Mouse (Mus musculus): ENCODE measurements around the gene Myo9b. TPM values are rescaled to one million over a fixed set of nuclear protein-coding genes. Genes with fewer than 3 reads are reported as not detected.

Myo9b gene
- polyA plus RNA-seq, 1 experiment from 2014 or later: 24.2 TPM

DNA sequence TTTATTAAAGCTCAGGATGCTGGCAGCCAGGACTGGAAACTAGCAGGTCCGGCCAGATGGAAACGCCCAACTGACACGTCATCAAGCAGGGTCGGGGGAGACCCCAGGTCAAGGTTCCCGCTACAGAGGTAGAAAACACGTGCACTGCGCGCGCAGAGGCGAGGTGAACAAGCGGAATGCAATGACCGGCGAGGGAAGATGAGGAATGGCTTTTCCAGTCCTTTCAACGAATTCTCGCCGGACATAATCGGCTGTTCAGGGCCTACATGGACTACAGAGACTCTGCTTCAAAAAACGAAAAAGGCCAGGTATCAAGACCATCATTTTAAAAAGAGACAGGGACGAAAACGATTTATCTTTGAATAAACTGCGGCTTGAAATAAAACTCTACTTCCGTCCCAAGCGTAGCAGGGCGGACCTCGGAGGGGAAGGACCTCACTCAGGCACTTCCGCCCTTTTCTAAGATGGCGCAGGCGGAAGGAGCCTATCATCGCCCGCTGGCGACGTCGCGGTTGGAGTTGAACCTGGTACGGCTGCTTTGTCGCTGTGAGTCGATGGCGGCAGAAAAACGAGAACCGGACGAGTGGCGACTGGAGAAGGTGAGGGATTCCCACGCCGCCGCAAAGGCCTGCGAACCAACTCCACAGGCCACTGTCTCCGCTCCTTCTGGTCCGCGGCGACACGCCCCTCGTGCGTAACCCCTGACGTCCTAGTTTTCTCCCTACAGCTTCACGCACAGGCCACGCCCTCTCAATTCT lies 94.4 kb downstream of the Myo9b start, which contains the start of gene Use1:
Gene Use1, plus strand, starts transcription at position 78 of the 758 bp plus-strand sequence.
- no peak for TF ChIP-seq CTCF (IDR thresholded peaks at IDR 0.05; ENCODE audit: low read depth)
- peak within 1 kb of the TSS; percentile 63 for H3K9ac ChIP-seq
- peak within 1 kb of the TSS; percentile 93 for H3K27ac ChIP-seq (ENCODE audit: low read depth)
- peak within 1 kb of the TSS; percentile 58 for H3K4me3 ChIP-seq (ENCODE audit: low read depth, low read length)
- H3K36me3 ChIP-seq (ENCODE audit: insufficient read depth): peaks cover 18% of the 10 kb centered on the region
- DNase-seq: peak; percentile 98
- under 1% methylated on average over 56 of the region's 56 CpGs for WGBS
- ATAC-seq (ENCODE audit: insufficient read depth): peak; percentile 76
- H3K4me1 ChIP-seq (ENCODE audit: insufficient read depth): 0 out of 2 replicates have a peak, but pooled peaks cover 4% of the 10 kb centered on the region
- no peaks in the 10 kb centered on the region for H3K9me3 ChIP-seq (ENCODE audit: low read depth, low read length)
- peak within 1 kb of the TSS; percentile 64 for H3K4me2 ChIP-seq
- no peaks in the 10 kb centered on the region for H3K27me3 ChIP-seq (ENCODE audit: insufficient read depth, low read length)

DNA sequence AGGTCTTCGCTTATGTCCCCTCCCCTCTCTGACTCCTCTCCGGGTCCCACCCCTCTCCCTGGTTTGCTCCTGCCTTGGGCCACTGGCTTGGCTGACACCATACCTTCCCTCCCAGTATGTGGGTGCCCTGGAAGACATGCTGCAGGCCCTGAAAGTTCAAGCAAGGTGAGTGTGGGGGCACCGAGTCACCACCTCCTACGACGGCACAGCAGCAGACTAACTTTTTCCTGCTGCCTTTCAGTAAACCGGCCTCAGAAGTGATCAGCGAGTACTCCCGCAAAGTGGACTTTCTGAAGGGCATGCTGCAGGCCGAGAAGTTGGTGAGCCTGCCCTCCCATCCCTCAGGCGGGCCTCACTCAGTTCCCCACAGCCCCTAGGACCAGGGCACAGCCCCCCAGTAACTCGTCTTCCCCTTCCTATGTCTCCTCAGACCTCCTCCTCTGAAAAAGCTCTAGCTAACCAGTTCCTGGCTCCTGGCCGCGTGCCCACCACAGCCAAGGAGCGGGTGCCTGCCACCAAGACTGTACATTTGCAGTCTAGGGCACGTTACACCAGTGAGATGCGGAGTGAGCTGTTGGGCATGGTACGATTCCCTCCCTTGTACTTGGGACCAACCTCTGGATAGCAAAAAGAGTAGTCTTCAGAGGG lies 95.1 kb downstream of the Myo9b start:
- peak; percentile 81; the same call in 1 of the 2 replicates for ATAC-seq (ENCODE audit: insufficient read depth)
- H3K4me3 ChIP-seq (ENCODE audit: low read depth, low read length): peak overlapping the region; percentile 58
- WGBS: 36% methylated on average over 17 of the region's 17 CpGs
- 0 out of 2 replicates have a peak, but pooled peaks cover 4% of the 10 kb centered on the region for H3K4me1 ChIP-seq (ENCODE audit: insufficient read depth)
- no peaks in the 10 kb centered on the region for H3K27me3 ChIP-seq (ENCODE audit: insufficient read depth, low read length)
- peak overlapping the region; percentile 63 for H3K9ac ChIP-seq
- TF ChIP-seq CTCF (IDR thresholded peaks at IDR 0.05; ENCODE audit: low read depth): no peak
- H3K4me2 ChIP-seq: peak overlapping the region; percentile 64
- DNase-seq: no peak
- peak overlapping the region; percentile 78 for H3K27ac ChIP-seq (ENCODE audit: low read depth)
- H3K36me3 ChIP-seq (ENCODE audit: insufficient read depth): peaks cover 22% of the 10 kb centered on the region
- H3K9me3 ChIP-seq (ENCODE audit: low read depth, low read length): no peaks in the 10 kb centered on the region

DNA sequence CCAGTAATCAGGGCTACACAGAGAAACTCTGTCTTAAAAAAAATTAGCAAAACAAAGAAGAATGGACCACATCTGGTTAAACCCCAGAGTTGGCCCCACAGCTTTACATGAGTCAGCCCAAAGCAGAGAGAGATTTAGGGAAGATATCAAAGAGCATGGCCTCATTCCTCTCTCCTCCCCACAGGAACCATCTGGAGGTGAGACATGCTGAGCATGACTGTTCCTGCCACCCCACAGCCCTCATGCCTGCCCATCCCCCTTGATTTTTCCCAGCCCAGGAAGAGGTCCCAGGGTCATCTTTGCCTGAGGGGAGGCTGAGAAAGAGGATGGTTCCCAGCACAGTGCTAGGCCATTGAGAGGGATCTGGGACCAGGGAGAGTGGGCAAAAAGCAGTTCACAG lies 95.9 kb downstream of the Myo9b start:
- H3K4me1 ChIP-seq (ENCODE audit: insufficient read depth): 0 out of 2 replicates have a peak, but pooled peaks cover 4% of the 10 kb centered on the region
- no peak overlapping the region for H3K4me3 ChIP-seq (ENCODE audit: low read depth, low read length)
- no peaks in the 10 kb centered on the region for H3K27me3 ChIP-seq (ENCODE audit: insufficient read depth, low read length)
- H3K4me2 ChIP-seq: peak overlapping the region; percentile 64; the same call in 1 of the 2 replicates
- DNase-seq: no peak
- no peak overlapping the region for H3K9ac ChIP-seq
- H3K36me3 ChIP-seq (ENCODE audit: insufficient read depth): peaks cover 27% of the 10 kb centered on the region
- H3K27ac ChIP-seq (ENCODE audit: low read depth): no peak overlapping the region
- no peak for ATAC-seq (ENCODE audit: insufficient read depth)
- no peaks in the 10 kb centered on the region for H3K9me3 ChIP-seq (ENCODE audit: low read depth, low read length)
- no peak for TF ChIP-seq CTCF (IDR thresholded peaks at IDR 0.05; ENCODE audit: low read depth)

DNA sequence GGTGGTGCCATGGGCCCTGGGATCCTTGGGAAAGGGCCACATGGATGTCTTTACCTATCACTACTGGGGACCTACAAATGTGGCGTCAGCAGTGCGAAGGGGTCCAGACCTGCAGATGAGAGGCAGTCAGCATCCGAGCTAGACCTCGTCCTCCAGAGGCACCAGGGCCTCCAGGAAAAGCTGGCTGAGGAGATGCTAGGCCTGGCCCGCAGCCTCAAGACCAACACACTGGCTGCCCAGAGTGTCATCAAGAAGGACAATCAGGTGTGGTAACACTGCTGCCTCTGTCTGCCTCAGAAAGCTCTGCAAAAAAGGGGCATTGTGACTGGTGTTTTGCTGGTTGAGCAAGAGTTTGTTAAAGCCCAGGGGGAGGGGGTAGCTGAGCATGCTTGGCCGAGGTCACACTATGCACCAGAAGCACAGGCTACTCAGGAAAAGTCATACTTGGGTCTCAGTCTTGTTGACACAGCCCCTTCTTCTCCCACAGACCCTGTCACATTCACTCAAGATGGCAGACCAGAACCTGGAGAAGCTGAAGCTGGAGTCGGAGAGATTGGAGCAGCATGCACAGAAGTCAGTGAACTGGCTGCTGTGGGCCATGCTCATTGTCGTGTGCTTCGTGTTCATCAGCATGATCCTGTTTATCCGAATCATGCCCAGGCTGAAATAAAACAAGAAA lies 96.7 kb downstream of the Myo9b start:
- DNase-seq (no peak), ATAC-seq (ENCODE audit: insufficient read depth) (no peak)
- peaks cover 35% of the 10 kb centered on the region for H3K36me3 ChIP-seq (ENCODE audit: insufficient read depth)
- 91% methylated on average over 10 of the region's 10 CpGs for WGBS
- H3K4me1 ChIP-seq (ENCODE audit: insufficient read depth): 0 out of 2 replicates have a peak, but pooled peaks cover 4% of the 10 kb centered on the region
- no peak overlapping the region for H3K4me2 ChIP-seq
- no peak overlapping the region for H3K4me3 ChIP-seq (ENCODE audit: low read depth, low read length)
- H3K27ac ChIP-seq (ENCODE audit: low read depth): no peak overlapping the region
- H3K9me3 ChIP-seq (ENCODE audit: low read depth, low read length): no peaks in the 10 kb centered on the region
- no peaks in the 10 kb centered on the region for H3K27me3 ChIP-seq (ENCODE audit: insufficient read depth, low read length)
- no peak overlapping the region for H3K9ac ChIP-seq
- no peak for TF ChIP-seq CTCF (IDR thresholded peaks at IDR 0.05; ENCODE audit: low read depth)

DNA sequence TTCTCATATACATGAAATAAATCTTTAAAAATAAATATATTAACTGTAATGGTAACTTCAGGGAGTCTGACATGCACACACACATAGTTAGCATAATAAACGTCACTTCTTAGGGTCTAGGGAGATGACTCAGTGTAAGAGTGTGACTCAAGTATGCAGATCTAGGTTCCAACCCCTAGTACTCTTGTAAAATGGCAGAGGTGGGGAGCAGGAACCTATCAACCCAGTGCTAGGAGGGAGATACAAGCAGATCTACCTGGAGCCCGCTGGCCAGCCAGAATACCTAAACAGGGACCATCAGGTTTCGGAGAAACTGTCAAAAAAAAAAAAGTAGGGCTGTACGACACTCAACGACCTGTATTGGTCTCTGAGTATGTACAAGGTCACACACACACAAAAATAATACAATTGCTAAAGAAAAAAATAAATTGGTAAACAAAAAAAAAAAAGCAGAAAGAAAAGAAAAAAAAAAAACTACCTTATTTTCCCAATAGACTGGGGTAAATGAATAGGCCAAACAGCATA lies 98.3 kb downstream of the Myo9b start:
- Histone ChIP-seq H3K36me3 (ENCODE audit: insufficient read depth) (peaks cover 51% of the 10 kb centered on the region), H3K9me3 (ENCODE audit: low read depth, low read length) (no peaks in the 10 kb centered on the region), H3K4me1 (ENCODE audit: insufficient read depth) (0 out of 2 replicates have a peak, but pooled peaks cover 4% of the 10 kb centered on the region), H3K4me2 (peak overlapping the region; percentile 62), H3K27ac (ENCODE audit: low read depth) (no peak overlapping the region), H3K27me3 (ENCODE audit: insufficient read depth, low read length) (no peaks in the 10 kb centered on the region), H3K9ac (peak overlapping the region; percentile 39; the same call in 1 of the 2 replicates), H3K4me3 (ENCODE audit: low read depth, low read length) (peak overlapping the region; percentile 63)
- ATAC-seq (ENCODE audit: insufficient read depth) (no peak), DNase-seq (no peak)
- no peak for TF ChIP-seq CTCF (IDR thresholded peaks at IDR 0.05; ENCODE audit: low read depth)
- WGBS: 19% methylated on average over 5 of the region's 5 CpGs

DNA sequence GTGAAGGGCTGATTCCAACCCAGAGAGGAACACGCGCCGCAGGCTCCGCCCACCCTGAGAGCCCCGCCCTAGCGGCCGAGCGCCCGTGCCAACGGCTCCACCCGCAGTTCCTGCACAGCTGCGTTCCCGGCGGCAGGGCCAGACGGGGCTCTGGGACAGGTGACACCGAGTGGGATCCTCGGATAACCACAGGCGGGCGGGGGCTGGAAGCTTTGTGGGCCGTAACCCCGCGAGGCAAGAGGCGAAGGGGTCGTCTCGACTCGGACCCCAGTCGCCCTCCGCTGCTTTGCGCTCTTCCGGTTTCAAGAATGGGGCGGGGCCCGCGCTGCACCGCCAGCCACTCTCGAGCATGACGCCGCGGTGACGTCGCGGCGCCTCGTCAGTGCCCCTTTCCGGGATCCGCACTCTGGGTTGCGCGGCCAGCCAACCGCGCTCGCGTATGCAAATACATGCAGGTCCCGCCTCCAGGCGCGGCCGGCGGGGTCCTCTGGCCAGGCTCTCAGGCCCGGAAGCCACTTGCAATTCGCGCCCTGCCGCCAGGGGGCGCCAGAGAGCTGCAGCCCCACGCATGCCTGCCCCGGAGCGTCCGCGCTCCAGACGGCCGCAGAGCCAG lies 98.8 kb downstream of the Myo9b start, which contains the start of gene Ocel1:
Gene Ocel1, plus strand, starts transcription at position 63 of the 613 bp plus-strand sequence.
- H3K36me3 ChIP-seq (ENCODE audit: insufficient read depth): peaks cover 51% of the 10 kb centered on the region
- WGBS: 1% methylated on average over 66 of the region's 68 CpGs
- peaks cover 9% of the 10 kb centered on the region for H3K4me1 ChIP-seq (ENCODE audit: insufficient read depth)
- TF ChIP-seq CTCF (IDR thresholded peaks at IDR 0.05; ENCODE audit: low read depth): peak; percentile 81
- H3K4me2 ChIP-seq: peak within 1 kb of the TSS; percentile 62
- H3K4me3 ChIP-seq (ENCODE audit: low read depth, low read length): peak within 1 kb of the TSS; percentile 63
- no peaks in the 10 kb centered on the region for H3K9me3 ChIP-seq (ENCODE audit: low read depth, low read length)
- ATAC-seq (ENCODE audit: insufficient read depth): peak; percentile 86
- DNase-seq: peak; percentile 99
- H3K9ac ChIP-seq: peak within 1 kb of the TSS; percentile 39; the same call in 1 of the 2 replicates
- H3K27me3 ChIP-seq (ENCODE audit: insufficient read depth, low read length): no peaks in the 10 kb centered on the region
- peak within 1 kb of the TSS; percentile 60 for H3K27ac ChIP-seq (ENCODE audit: low read depth)
